Mouse (Mus musculus) thymus, postnatal 4 days (tissue): ENCODE measurements at regions not wholly inside any gene's neighbourhood (a gene's known extent, or its start where the extent isn't known, plus 50 kb on each side); places are given as distances from the start of the nearest gene placed in this dataset.

Experiments used
- DNase-seq: peaks from one replicate; pipeline ENCODE4 v3.0.0; 2021

DNA sequence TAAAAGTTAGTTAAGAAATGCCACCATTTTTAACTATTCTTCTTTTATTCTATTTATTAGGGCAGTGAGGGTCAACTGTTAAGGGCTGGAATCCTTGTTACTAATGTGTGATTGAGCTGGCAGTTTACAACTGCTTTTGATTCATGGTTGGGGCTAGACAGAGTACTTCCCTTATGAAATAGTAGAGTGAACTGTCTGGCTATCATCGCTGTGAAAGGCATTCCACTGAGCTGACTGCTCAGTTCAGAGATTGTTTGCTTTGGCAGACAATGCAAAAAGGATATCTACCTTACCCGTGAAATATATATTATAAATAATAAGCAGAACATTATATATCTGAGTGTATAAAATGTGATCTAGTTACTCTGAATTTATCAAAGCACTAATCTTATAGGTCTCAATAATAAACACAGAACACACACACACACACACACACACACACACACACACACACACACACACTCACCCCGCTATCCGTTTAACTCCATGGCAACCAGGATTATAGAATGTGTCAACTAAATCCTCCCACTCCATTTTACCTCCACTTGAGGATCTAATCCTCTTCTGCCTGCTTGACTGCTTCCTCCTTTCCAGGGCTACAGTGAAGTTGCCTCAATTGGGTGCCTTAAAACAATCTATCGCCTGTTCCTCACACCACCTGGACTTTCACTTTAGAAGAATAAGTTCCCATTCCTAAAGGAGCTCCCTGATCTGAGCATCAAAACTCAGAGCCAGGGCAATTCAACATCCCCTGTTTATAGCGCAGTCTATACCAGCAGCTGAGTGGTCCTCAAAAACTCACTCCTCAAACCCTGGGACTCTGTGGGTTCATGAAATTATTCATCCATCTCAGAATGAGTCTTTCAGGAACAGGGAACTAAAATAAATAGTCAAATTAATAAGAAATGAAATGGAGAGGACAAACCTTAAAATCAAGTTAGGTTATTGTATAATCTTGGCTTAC is 126.6 kb downstream of the Gm9733 start:
- DNase-seq = no peak

DNA sequence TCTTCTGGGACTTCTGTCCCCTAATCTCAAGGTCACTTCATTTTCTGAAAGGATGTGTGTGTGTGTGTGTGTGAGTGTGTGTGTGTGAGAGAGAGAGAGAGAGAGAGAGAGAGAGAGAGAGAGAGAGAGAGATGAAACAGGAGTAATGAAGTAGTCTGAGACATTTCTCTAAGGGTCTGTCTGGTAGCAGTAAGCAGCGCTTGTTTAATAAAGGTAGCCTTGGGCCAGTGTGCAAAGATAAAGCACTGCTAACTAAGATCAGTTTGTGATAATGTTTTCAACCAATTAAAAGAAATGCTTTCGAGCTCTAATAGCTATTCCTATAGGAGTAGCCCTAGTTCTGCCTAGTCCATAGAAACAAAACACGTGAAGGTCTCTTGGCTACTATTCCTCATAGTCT is 119.7 kb downstream of the Gm9733 start:
- no peak for DNase-seq

DNA sequence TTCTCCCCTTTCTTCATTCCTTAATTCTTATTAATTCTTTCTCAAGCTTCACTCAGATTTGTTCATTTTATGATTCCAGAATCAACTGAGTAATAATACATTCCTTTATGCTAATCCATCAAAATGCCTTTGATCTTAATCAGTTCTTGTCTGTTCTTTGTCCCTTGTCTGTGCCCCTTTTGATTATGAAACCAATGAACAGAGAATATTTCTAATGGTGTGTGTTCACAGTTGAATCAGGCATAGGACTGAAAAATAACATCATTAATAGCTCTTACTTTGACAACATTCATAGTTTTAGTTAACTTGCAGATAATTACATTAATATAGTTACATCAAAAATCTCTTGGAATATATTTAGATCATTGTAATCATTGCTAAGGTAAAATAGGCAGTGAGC is 114.5 kb downstream of the Gm9733 start:
- DNase-seq = no peak

DNA sequence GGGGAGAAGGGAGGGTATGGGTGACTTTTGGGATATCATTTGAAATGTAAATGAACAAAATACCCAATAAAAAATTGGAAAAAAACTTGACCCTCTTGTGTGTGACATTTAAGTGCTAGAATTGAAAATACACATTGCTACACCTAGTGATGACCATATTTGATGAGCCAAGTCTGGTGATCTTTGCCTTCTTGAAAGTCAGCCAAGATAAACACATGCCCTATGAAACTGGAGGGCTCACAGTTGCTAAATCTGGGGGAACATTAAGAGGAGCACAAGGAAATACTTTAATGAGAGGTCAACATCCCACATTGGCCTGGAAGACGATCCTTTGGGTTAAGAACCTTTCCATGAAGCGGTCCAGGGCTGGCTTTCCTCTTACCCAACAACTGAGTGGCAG is 112.8 kb downstream of the Gm9733 start:
- no peak for DNase-seq

DNA sequence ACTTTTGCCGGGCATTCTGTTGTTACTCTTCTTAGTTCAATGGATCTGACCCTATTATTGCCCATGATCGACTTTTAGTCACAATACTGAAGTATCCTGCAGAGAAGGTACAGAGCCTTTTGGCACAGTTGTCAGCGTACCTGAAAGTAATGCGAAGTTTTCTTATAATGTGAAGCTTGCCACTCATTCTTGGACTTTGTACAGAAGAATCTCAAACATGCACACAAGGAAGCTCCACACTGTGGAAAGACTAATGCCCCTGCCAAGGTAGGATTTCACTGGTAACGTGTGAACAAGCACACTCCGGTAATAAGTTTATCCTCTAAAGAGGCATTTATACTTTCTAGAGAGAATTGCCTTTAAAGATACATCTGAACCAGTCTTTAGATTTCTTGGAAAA is 108.8 kb downstream of the Gm9733 start:
- DNase-seq = no peak

DNA sequence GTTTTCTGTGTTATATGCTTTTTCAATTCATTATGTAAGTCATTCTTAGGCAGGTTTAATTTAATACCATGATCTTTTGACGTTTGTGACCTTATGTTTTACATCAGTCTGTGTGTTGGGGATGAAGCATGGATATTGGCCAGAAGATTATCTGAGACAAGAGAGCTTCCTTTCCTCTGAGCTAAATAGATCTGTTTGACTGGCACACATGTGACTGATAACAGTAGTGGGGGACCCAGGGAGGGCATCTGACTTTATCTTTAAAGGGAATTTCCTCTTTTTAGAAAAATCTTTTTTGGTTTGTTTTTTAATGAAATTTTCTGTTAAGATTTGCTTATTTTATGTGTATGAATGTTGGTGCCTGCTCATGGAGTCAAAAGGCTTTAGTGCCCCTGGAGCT is 107.7 kb downstream of the Gm9733 start:
- DNase-seq = no peak

DNA sequence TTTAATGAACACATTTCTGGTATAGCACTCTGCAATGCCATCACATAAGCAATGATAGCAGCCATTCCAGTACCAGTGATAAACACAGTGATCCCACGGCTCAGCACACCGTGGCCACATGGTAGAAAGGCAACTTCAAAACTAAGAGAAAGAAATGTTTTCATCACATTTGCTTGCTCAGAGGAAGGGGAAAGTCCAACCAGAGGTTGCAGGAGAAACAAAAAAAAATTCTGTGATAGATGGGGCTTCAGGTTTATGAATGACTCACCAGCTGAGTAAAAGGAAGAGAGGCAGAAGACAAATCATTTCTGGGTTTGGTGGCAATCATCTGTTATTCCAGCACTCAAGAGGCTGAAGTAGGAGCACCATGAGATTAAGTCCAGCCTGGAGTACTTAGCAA is 103.5 kb downstream of the Gm9733 start:
- DNase-seq = no peak

DNA sequence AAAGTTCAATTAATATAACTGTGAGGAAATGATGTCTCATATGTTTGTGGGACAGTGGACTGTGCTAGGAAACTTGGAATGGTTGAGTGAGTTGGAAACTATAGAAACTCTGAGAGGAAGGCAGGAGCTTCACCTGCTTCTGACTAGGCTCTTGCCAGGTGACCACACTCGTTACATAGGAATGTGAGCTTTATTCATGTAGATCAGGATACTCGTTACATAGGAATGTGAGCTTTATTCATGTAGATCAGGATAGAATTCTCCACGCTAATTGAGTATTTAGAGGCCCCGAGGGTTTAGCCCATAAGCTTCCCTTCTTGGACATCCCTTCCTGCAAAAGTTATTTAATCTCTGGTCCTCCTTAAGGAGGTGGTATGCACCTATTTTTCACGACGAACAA is 101.9 kb downstream of the Gm9733 start:
- DNase-seq = no peak

DNA sequence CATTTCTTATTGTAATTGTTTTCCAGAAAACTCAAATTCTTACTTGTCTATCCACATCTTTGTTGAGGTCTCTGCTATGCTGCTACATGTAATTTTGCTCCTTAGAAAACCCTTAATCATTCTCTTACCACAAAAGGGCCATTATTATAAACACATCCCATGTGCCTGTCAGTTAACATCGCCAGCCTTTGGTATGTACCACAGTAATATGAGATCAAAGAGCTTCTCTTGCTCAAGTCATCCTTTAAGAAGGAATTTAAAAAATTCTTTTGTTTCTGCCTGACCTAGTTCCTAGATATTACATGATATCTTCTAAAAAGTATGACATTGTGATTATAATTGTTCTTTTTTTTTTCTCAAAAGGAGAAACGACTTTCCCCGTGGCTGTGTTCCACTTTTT is 100.7 kb downstream of the Gm9733 start:
- no peak for DNase-seq

DNA sequence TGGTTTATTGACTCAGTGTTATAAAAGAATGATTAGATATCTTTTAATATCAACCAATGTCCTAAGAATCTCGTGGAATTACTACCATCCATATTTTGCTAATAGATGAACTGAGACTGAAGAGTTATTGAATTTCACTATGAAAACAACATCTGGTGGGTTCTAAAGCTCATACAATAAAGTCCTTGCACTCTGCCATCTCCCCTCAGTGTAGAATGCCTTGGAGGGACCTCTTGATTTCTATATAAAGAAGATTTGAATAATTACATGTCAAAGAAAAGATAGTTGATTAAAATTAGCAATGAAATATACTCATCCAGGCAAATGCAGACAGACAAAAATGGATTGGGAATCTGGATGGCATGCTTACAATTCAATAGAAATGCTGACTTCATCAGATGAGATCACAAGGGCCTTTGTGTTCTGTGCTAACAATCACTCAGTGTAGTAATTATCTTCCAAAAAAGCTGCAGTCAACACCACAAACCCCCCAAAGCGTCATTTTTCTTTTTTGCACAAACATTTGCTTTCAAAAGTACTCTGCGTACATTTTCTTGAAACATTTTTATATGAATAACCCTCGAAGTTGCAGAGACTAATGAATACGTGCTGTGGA is 94.2 kb downstream of the Gm9733 start:
- no peak for DNase-seq

DNA sequence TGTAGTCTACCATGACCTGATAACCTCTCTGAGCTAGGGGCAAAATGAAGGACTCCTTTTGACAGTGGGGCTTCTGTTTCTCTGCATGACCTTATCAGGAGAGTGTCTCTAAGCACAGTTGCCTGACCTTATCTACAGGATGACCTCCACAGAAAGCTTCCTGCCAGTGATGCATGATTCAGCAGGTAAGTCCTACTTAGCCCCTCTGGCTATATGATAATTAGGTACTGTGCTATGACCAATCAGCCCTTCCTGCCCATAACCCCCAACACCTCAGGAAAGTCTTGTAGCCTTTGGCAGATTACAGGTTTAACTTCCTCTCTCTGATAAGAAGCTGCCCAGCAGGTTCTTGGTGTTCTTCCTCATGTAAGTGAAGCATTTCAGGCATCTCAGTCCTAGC is 89.7 kb downstream of the Gm9733 start:
- no peak for DNase-seq

DNA sequence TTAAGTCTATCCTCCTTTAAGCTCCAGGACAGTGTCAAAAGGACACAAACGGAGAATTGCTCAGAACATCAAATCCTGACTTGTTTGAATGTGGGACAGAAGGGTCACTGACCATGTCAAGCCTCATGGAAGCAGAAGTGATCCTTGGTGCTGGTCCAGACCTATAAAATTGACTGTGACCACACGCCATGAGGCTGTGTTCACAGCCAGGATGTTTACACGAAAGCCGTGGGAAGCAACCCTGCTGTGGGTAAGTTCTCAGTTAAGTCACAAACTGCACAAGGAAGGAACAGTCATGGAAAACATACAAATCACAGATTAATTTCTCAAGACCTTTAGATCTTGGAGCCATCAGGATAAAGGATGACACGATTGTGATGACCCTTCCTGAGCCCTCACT is 88.5 kb downstream of the Gm9733 start:
- no peak for DNase-seq

DNA sequence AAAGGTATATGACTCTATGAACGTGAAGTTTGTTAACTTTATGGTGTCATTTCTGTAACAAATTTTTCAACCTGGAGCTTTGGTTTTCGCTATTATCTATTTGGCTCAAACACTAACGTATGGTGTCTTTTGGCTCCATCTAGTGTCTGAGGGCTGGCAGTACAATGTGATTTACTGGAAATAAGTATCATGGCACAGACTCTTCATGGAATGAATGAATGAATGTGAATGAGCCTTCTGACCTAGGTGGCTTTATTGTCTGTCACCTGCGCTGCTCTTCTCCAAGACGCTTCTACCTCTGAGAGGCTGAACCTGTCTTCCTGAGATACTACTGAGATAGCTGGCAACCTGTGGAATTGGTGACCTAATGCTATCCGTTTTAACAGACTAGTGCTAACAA is 87.1 kb downstream of the Gm9733 start:
- peak; percentile 32 for DNase-seq
